ENCODE assay signal across 20 mouse cellular contexts in the genomic region with DNA sequence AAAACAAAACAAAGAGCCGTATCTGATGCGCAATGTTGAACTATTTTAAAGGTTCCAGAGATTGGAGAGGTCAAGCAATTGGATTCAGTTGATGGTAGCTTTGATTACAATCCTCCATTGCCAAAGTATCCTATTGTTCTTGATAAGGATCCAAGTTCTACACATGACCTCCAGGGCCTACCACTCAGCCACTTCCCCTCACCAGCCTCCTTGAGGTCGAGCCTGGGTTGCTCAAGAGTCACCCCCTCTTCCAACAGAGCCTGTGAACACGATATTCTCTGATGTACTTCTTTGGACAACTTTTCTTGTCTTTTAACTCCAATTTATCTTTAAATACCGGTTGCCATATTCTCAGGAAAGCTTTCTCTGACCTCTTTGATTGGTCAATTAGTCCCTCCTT. TPM values are rescaled to one million over a fixed set of nuclear protein-coding genes. Genes with fewer than 3 reads are reported as not detected.
DNase-seq lines count a peak whose midpoint lies in the region; ATAC-seq lines count a peak whose summit lies in the region.
"Had no signal": no experiment of that assay in that cellular context is flagged by ENCODE, and none has a peak within 500 bp of the region (broad histone marks: within the 10 kb centered on the region; RNA-seq: fewer than 3 reads in every experiment).

No protein-coding gene starts in this region.

- DNase-seq in heart, adult 11 months: peak; percentile 18
- DNase-seq in heart, adult 9 months (ENCODE audit: low spot score in 2 of 2): no peak
- peak; percentile 83 for DNase-seq in 416B (ENCODE audit: low read depth)
- DNase-seq in urinary bladder, postnatal 4 days (ENCODE audit: low spot score in 2 of 2): no peak
- DNase-seq in gastrocnemius, adult 8-10 months (ENCODE audit: low spot score in 2 of 2): no peak
- DNase-seq: adrenal gland, postnatal 14 days; cerebellum, adult 11-12 months; cerebellum, adult 9-10 months; cerebellum, postnatal 25 days; gastrocnemius, postnatal 25 days; heart, adult 18-20 months; heart, postnatal 14 days had no signal

- ATAC-seq in granulocyte monocyte progenitor cell, adult 5-6 weeks (replicated peaks; ENCODE audit: poor library complexity, severe bottlenecking): peak; percentile 97
- ATAC-seq in monocyte, adult 5-6 weeks (replicated peaks; ENCODE audit: insufficient number of reproducible peaks, low FRiP score, low TSS enrichment, poor library complexity, severe bottlenecking): 0 out of 2 replicates have a peak, but pooled peaks have one; percentile 40
- ATAC-seq: activated CD4-positive, CD25-positive, alpha-beta regulatory T cell, adult 4 months; forebrain, embryonic 16.5 days; hindbrain, embryonic 16.5 days; inflammation-experienced regulatory T-cells, adult 6 months; Patski had no signal

RNA-seq across cellular contexts. Expression of a gene that starts 9.3 kb away (rescaled TPM):
- 7.9 and 9.1 TPM in 2 replicates for total RNA-seq in granulocyte monocyte progenitor cell, adult 5-6 weeks (2014; fragmentation: Nextera tagmentation)
- 6.8 and 9.3 TPM in 2 replicates for total RNA-seq in granulocyte monocyte progenitor cell, adult 5-6 weeks (2017)
- total RNA-seq in monocyte, adult 5-6 weeks (2017): 81.2 to 123 TPM (median 94.5 TPM) in 3 replicates
- total RNA-seq in gastrocnemius, adult 8-10 months (2022): 10 to 100 TPM; 15.7 to 20.8 (median 18.7) TPM
- total RNA-seq: CH12.LX had no signal

Comparison
In these comparisons a context has a peak if more than half of its experiments do, and no peak if none do; other contexts are left out.
1. DNase-seq: peak in heart, adult 11 months (single experiment) and 416B (single experiment); none in heart, adult 9 months (0 of 2), urinary bladder, postnatal 4 days (0 of 2) and gastrocnemius, adult 8-10 months (0 of 2).